Mouse (Mus musculus) gastrocnemius, adult 2 months (tissue): ENCODE measurements around the gene Anks4b. TPM values are rescaled to one million over a fixed set of nuclear protein-coding genes. Genes with fewer than 3 reads are reported as not detected.
A peak's percentile ranks its signal among the peaks of the same experiment; 100 is the strongest.

Experiments
- DNase-seq: peaks from one replicate; pipeline ENCODE4 v3.0.0; 2022
- H3K27ac ChIP-seq: fragments of 200-600 bp; 2 replicates; pipeline ENCODE4 v1.8.1; 2022; ENCODE audit warnings: mild to moderate bottlenecking
- H3K4me3 ChIP-seq: fragments of 200-600 bp; 2 replicates; pipeline ENCODE4 v1.8.1; 2022; ENCODE audit warnings: mild to moderate bottlenecking, moderate library complexity
- CTCF ChIP-seq: fragments of 200-600 bp; IDR thresholded peaks from 2 replicates; pipeline ENCODE4 v1.8.1; 2022; ENCODE audit warnings: antibody characterized with exemption, mild to moderate bottlenecking, moderate library complexity
- intact Hi-C: fragments of 180-260 bp; cut with DNase I; formaldehyde crosslinking; loops from one replicate; pipeline ENCODE4 v1.15.1; 2025
- total RNA-seq, 2 experiments: library from RNA; stranded (reverse); gene quantifications; 2 replicates each; pipeline ENCODE4 v1.2.3; 2021

The Anks4b gene
- total RNA-seq, 2 experiments from 2014 or later: 0.10 to 0.11 TPM

GRCm38 (mm10) chr7:120192816-120193215 is 19.2 kb downstream of the Anks4b start:
- intact Hi-C loops: no loop called here
- no peak for TF ChIP-seq CTCF
- no peak for DNase-seq
- no peak overlapping the region for H3K4me3 ChIP-seq
- no peak overlapping the region for H3K27ac ChIP-seq

GRCm38 (mm10) chr7:120195207-120195606 is 21.5 kb downstream of the Anks4b start:
- intact Hi-C loops: no loop called here
- H3K27ac ChIP-seq: no peak overlapping the region
- DNase-seq: no peak

DNA sequence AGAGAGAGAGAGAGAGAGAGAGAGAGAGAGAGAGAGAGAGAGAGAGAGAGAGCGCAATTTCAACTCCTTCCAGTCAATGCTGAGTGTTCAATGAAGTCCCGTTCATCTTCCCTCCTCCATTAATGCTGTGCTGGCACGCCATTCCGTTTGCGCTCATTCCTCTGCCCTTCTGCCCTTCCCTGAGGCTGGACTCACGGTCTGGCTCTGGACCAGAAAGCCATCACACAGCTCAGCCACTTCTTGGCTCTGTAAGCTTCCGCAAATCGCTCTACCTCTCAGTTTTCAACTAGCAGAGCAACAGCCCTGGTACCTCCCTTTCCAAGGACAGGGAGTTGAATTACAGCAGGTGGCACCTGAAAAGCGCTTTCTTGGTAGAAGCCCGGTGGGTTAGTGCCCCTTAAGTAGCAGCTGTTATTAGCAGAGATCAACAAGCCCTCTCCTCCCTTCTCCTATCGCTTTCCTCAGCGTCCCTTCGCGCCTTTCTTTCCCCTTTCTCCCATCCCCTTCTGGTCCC is 27.6 kb downstream of the Anks4b start:
- Histone ChIP-seq H3K27ac (no peak overlapping the region), H3K4me3 (peak overlapping the region; percentile 54)
- peak; percentile 36 for DNase-seq
- intact Hi-C loops: no loop called here
- no peak for TF ChIP-seq CTCF

More at GRCm38 (mm10) chr7:120195207-120195606, 21.5 kb downstream of the Anks4b start:
- TF ChIP-seq CTCF: no peak
- no peak overlapping the region for H3K4me3 ChIP-seq

- TF ChIP-seq CTCF: no peak
These were observed 28.1 kb downstream of the Anks4b start, which contains the start of gene Crym for GRCm38 (mm10) chr7:120201771-120202170. Gene Crym (minus strand): TSS chr7:120202111.

DNA sequence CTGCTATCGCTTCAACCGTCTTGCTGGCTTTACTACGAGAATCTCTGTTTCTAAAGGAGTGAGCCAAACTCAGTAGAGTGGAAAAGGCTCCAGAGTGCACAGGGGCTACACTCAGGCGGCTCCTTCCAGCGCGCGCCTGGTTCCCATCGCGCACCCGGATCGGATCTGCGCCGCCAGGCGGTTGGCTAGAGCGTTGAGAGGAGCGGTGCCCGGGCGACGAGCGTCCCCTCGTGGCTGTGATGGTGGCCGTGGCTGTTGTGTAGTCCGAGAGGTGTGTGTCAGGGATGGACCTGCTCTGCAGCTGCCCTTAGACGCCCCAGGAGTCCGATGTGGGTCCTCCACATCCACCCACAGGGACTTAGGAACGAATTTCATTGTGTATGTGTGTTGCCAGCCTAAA is 30.1 kb downstream of the Anks4b start, which contains the start of gene Abca14:
Gene Abca14 (plus strand): TSS at position 173 of the 400 bp plus-strand sequence.
- H3K27ac ChIP-seq: no peak within 1 kb of the TSS
- no peak; the same call in 1 of the 2 replicates for TF ChIP-seq CTCF
- intact Hi-C loops: loop anchor here (2.0 kb wide), 3 partner anchors 79 to 355 kb away; partner anchors contain the start of gene Dnah3
- no peak within 1 kb of the TSS for H3K4me3 ChIP-seq
- peak; percentile 89 for DNase-seq

More at GRCm38 (mm10) chr7:120201771-120202170, 28.1 kb downstream of the Anks4b start, which contains the start of gene Crym:
- no peak within 1 kb of the TSS for H3K27ac ChIP-seq
- intact Hi-C loops: loop anchor here (2.0 kb wide), 1 partner anchor 107 kb away; the partner anchor contains the start of gene Dnah3
- no peak for DNase-seq
- peak within 1 kb of the TSS; percentile 54 for H3K4me3 ChIP-seq

DNA sequence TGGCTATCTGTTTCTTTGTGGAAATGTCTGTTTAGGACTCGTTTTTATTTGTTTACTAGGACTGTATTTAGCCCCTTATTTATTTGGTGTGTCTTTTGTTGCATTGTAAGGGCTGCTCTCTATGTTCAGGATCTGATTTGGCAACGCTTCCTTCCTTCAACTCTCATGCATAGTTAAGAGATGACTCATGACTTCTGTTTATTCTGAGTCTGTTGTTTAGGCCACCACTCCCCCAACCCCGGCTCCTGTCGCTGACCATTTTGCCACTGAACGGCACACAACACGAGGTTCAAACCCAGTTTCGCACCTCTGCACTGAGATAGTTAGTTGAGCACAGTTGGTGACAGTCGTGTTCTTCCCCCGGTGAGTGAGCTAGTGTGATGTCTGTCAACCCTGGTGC is 32.3 kb downstream of the Anks4b start:
- Histone ChIP-seq H3K4me3 (no peak overlapping the region), H3K27ac (no peak overlapping the region)
- TF ChIP-seq CTCF: no peak
- intact Hi-C loops: loop anchor here (2.0 kb wide), 2 partner anchors 81 to 357 kb away; no protein-coding TSS in a partner anchor
- no peak for DNase-seq

DNA sequence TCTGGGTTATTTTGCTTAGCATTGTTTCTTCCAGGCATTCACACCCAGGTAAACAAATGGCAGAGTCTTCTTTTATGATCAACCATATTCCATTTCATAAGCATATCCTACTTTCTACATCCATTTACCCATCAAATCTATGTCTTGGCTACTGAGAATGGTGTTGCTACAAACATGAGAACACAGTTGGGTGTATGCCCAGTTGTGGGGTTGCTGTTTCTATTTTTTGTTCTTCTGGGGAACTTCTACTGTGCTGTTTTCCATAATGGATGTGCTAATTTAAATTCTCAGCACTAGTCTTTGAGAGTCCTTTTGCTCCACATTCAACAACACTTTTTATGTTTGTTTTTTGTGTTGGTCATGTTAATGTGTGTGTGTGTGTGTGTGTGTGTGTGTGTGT is 54.9 kb downstream of the Anks4b start:
- Histone ChIP-seq H3K4me3 (no peak overlapping the region), H3K27ac (no peak overlapping the region)
- no peak for DNase-seq
- no peak for TF ChIP-seq CTCF
- intact Hi-C loops: no loop called here

Other genes starting within 250 kb of the Anks4b start
- under 1 TPM; 0.13 to 0.14 TPM for gene Dnah3, start 78.6 kb upstream of the Anks4b start, total RNA-seq
- 10 to 100 TPM in 1 of 2 experiments, 1 to 10 TPM in 1; 9.7 to 11.4 TPM for gene Tmem159, start 71.5 kb upstream of the Anks4b start, total RNA-seq
- under 1 TPM; 0.31 to 0.78 TPM for gene Zp2, start 28.6 kb upstream of the Anks4b start, total RNA-seq
- gene Crym, start 28.3 kb downstream of the Anks4b start, total RNA-seq: 1 to 10 TPM; 2.0 to 3.2 TPM
- gene Abca14, start 30.1 kb downstream of the Anks4b start, total RNA-seq: not detected
- gene Abca15, start 154.8 kb downstream of the Anks4b start, total RNA-seq: not detected
- gene Abca16, start 235.8 kb downstream of the Anks4b start, total RNA-seq: not detected